Mouse (Mus musculus) kidney, postnatal 4 days (tissue): ENCODE measurements at regions not wholly inside any gene's neighbourhood (a gene's known extent, or its start where the extent isn't known, plus 50 kb on each side); places are given as distances from the start of the nearest gene placed in this dataset.

Source experiments
- DNase-seq, 2 experiments: peaks; one replicate each; pipeline ENCODE4 v3.0.0; 2021; ENCODE audit warnings: mixed read lengths in 2 of 2

DNA sequence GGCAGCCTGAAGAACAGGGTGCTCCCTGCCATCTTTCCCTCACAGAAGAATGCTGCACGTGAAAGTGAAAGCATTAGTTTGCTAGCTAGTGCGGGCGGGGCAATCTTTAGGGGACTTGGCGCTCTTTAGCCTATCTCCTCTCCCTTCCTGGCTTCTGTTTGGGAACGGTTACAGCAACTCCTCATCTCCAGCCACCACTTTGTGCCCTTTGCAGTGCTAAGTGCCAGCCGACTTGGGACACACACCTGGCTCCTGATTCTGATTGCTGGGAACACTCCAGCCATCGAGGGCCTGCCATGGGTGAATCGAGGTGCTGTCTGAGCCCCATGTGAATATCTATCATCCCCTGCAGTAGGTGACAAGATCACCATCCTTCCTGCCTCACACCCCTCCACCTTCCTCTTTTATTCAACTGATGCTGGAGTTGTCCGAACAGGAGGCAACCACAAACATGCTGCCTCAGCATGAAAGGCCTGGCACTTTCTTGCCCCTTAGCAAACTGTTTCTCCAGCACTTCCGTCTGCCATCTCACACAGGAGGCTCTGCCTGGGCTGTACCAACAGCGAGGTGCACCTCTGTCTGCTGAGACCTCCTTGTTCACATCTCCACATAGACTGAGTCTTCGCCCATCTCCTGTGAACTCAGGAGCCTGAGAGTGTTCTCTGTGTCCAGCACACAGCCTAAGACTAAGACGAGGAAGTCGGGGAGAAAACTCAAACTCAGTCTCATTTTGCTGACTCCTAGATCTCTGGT is 66.2 kb upstream of the Glrp1 start:
- DNase-seq: peak; percentile 13 to 30

DNA sequence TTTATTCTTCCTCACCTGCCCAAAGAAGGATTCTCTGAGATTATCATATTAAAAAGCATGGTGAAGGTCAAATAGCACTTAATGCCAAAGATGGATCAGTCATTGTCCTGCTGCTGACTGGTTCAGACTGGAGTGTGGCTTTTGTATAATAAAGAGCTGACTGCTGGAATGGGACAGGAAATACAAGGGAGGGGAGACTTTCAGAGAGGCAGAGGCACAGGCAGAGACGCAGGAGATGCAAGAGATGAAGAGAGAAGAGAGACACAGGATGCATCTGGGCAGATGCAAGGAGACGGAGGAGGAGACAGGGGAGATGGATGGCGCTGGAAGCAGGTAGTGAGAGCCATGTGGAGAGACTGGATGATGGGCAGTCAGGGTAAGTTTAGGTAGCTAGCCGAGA is 65.4 kb upstream of the Glrp1 start:
- no peak for DNase-seq

DNA sequence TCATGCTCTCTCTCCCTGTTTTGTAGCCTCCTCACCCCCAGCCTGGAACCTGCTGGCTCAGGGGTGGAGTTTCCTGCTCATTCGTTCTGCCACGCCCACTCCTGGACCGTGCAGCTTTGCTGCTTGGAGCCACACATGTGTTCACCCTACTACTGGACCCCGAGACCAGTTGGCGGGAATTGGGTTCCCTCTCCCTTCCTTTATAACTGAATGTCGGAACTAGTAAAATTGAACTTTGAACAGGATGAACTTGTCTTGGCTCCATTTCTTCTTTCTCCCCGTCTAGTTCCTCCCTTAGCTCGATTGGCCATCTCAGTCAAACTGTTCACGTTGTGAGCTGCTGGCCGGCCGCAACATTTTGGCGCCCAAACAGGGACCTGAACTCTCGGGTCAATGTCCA is 62.3 kb upstream of the Glrp1 start:
- DNase-seq: no peak

DNA sequence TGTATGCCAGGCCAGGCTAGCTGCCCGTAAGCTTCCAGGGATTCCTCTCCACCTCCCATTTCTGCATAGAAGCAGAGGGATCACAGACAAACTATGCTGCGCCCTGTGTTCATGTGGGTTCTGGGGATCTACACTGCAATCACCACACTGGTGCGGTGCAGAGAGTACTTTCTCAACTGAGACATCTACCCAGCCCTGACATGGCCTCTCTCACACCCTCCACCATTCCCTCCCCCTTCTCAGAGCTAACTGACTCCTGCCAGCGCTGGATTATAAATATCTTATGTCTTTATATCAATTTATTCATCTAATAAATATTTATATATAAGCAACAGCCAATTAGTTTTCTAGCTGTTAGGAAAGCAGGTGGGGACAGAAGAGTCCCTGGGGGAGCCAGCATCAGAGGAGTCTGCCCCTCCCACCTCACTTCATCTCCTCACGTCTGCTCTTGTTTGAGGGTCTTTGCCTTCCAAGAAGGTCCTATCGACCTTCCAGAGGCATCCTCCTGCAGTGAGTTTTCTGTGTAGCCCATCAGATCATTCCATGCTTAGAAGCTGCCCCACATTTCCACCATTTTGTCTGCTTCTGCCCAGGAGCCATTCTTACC is 58.7 kb upstream of the Glrp1 start:
- no peak for DNase-seq

DNA sequence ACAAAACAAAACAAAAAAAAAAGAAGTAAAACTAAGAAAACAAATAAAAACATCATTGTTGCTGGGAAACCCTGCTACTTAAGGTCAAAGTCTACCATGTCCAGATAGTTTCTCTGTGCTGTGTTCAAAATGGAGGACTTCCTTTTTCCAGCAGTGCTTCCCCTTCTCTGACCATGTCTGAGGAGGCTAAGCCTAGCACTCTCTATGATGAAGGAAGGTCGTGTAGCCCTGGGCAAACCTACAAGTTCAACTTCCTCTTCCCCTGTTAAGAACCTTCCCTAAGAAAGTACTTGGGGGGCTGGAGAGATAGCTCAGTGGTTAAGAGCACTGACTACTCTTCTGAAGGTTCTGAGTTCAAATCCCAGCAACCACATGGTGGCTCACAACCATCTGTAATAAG is 57.3 kb upstream of the Glrp1 start:
- no peak for DNase-seq

DNA sequence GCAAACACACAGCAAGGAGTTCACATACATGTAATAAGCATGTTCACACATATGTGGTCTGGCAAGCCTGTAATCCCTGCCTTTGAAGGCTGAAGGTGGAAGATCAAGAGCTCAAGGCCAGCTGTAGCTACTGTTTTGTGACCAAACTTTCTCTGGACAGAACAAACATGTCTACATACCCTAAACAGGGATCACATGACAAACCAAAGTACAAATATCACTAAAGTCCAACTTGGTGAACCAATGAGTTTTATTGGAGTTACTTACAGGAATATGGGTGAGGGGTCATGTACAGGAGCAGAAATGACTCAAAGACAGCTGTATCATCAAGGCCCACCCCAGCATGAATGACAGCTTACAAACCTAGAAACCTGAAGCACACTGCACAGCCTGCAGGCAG is 56.6 kb upstream of the Glrp1 start:
- no peak for DNase-seq

DNA sequence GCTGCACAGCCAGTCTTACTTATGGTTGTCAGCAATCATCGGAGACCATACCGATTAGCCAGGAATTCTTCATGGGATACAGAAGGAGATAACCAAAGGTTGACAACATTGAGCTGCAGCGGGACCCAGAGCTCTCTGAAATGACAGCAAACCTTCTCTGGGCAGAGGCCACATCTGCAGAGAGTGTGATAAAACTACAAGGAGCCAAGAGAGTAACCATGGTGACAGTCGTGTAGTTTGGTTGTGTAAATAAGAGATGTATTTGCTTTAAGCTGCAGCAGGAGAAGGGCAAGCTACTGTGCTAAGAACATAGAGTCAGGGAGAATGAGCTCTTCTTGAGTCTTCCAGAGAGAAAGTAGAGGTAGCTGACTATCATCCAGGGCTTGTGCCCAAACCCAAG is 55.0 kb upstream of the Glrp1 start:
- no peak for DNase-seq

DNA sequence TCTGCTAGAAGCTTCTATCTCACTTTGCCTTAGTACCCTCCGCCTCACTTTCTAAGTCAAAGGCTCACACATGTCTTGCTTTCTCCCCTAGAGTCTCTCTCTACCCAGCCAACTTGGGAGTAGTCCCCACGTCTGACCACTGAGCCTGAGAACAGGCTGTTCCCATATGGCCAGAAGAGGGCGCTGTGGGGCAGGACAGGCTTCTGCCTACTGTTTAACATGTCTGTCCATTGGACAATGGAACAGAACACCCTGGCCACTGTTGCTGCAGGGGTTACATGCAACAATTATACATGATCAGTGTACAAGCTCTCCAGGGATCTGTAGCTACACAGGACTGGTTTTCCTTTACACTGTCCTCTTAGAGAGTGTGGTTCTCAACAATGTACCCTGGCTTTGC is 52.5 kb upstream of the Glrp1 start:
- DNase-seq: peak; percentile 94

DNA sequence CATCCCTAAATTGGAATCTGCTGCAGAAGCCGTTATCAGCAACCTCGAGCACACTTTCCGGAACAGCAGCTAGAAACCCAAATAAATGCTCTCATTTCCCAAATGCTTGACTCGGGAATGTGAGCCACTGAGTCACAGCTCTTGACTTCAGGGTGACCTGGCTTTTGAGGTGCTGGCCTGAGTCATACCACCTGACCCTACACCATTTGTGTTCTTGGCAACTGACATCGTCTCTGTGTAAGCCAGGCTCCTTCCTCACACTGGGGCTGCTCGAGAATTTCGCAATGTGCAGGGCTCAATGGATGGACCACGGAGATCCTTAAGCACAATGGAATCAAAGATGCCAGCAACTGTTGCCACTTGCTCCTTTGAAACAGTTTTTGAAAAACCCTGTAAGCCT is 50.9 kb upstream of the Glrp1 start:
- no peak for DNase-seq
